Mouse (Mus musculus) bone marrow macrophage, adult 2 months (primary cell): ENCODE results near the gene Evi5.

Source experiments
- CTCF ChIP-seq: IDR thresholded peaks from 2 replicates; pipeline ENCODE4 v1.5.1; 2012; ENCODE audit warnings: low read depth, mild to moderate bottlenecking, low read length, moderate library complexity
- POLR2A ChIP-seq: IDR thresholded peaks from 2 replicates; pipeline ENCODE4 v1.6.1; 2012; ENCODE audit warnings: mild to moderate bottlenecking, low read depth, low read length, borderline replicate concordance

DNA sequence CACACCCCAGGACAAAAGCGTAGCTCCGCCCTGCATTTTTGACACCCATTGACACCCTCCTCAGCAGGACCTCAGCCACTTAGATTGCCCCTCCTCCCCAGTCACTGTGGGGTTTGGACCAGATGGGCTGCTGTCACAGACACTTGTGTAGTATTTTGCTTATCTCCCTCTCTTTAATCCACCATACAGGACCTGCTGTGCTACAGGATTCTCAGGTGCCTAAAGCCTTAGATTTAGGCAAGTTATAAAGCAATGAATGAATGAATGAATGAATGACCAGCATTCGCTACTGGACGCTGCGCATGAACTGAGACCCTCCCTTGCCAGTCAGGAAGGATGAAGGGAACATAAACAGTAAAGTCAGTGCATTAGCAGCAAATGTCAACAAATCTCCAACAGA is 154.4 kb downstream of the Evi5 start:
- no peak for TF ChIP-seq CTCF
- no peak for TF ChIP-seq POLR2A
